Mouse (Mus musculus): ENCODE measurements around the gene Cebpzos. TPM values are rescaled to one million over a fixed set of nuclear protein-coding genes. Genes with fewer than 3 reads are reported as not detected.

Cebpzos gene
- polyA plus RNA-seq, 1 experiment from 2014 or later, result 84.9 TPM

DNA sequence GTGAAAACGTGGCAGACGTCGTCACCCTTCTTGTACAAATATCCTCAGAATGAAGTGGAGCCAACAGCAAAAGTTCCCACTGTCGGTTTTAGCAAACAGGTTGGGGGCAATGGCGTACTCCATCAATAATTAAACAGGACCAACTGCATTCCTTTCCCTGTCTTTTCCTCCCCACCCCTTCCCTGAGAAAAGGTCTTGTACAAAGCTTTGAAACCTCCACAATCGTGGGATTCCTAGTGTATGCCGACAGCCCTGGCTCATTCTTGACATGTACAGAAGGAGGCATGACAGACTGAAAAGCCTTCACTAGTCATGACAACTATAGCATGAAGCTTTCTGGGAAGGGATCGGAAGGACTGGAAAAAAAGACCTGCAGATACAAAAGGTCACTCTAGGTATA is 36.9 kb downstream of the Cebpzos start:
- H3K4me3 ChIP-seq, result no peak overlapping the region
- H3K36me3 ChIP-seq, result peaks cover 86% of the 10 kb centered on the region
- DNase-seq (ENCODE audit: low spot score), result no peak
- no peak overlapping the region for H3K27ac ChIP-seq
- 86% methylated on average over 8 of the region's 8 CpGs for WGBS
- H3K27me3 ChIP-seq (ENCODE audit: insufficient read depth, poor library complexity, severe bottlenecking), result no peaks in the 10 kb centered on the region
- no peaks in the 10 kb centered on the region for H3K4me1 ChIP-seq
- H3K9me3 ChIP-seq, result no peaks in the 10 kb centered on the region

DNA sequence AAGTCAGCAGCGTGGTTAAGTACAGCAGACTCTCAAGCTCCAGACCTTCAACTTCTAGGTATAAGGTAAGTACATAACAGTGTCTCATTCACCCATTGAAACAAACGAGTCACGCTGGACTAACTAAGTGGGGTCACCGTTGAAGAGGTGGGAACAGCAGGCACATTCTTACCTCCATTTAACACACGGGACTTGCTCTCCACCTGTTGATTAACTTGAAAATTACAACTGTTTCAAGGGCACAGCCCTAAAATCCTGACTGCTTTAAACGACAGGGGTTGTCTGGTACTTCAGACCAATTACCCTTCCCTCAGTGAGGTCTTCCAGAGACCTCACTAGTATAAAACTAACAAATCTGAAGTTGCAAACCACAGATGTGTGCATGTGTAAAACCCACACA is 43.2 kb downstream of the Cebpzos start:
- peaks cover 79% of the 10 kb centered on the region for H3K36me3 ChIP-seq
- H3K9me3 ChIP-seq, result no peaks in the 10 kb centered on the region
- H3K27me3 ChIP-seq (ENCODE audit: insufficient read depth, poor library complexity, severe bottlenecking), result no peaks in the 10 kb centered on the region
- WGBS, result 83% methylated on average over 6 of the region's 6 CpGs
- DNase-seq (ENCODE audit: low spot score), result no peak
- H3K4me3 ChIP-seq, result no peak overlapping the region
- H3K27ac ChIP-seq, result no peak overlapping the region
- H3K4me1 ChIP-seq, result no peaks in the 10 kb centered on the region

DNA sequence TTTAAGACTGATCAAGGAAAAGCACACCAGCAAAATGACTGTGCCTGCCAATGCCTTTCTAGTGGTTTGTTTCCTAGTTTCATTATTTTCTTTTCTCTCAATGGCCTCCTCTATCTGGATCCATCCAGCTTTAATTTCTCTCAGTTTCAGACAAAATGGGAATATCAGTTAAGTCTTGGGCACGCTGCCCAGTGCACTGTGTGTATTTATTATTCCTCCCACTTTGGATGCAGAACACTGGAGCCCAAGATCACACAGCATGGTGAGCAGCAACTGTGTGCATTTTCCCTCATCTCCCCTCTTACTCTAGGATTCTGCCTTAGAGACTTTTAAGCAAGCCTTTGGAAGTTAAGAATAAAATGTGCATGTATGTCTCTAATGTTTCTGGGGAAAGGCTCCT is 48.1 kb downstream of the Cebpzos start:
- 100% methylated on average over 1 of the region's 1 CpGs for WGBS
- H3K4me3 ChIP-seq, result no peak overlapping the region

DNA sequence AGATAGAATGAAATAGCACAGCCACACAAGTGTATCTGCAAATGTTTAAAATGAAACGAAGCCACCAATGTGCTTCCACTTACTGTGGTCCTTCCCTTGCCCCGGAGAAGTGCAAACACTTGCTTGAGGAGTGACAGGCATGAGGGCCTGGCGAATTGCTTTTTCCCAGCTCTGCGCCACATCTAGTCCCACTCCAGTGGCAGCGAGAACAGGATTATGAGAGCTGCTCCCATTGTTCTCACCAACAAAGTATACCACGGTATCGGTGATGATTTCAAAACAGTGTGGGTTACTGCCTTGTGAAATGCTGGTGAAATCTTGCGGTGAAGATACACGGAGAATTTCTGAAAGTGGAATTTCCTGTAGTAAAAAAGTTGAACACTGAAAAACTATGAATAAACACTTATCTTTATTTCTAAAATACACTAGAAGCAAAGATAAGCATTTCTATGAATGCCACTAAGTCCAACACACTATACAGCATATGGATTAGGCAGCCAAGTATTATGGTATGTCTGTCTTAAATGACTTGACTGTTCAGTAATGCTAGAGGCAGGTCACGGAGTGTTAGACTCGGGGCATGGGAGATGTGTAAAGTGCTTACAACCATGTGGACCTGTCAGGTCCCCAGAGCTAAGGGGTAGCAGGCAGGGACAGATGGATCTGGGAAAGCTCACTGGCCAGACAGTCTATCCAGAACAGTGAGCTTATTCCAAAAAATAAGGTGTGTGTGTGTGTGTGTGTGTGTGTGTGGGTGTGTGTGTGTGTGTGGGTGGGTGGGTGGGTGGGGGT is 50.0 kb downstream of the Cebpzos start:
- DNase-seq (ENCODE audit: low spot score), result no peak
- Histone ChIP-seq H3K36me3 (peaks cover 62% of the 10 kb centered on the region), H3K27me3 (ENCODE audit: insufficient read depth, poor library complexity, severe bottlenecking) (no peaks in the 10 kb centered on the region), H3K4me1 (no peaks in the 10 kb centered on the region), H3K27ac (no peak overlapping the region), H3K4me3 (no peak overlapping the region), H3K9me3 (no peaks in the 10 kb centered on the region)
- 89% methylated on average over 11 of the region's 11 CpGs for WGBS

More for the DNA sequence above, 48.1 kb downstream of the Cebpzos start:
- no peaks in the 10 kb centered on the region for H3K9me3 ChIP-seq
- no peaks in the 10 kb centered on the region for H3K27me3 ChIP-seq (ENCODE audit: insufficient read depth, poor library complexity, severe bottlenecking)
- H3K36me3 ChIP-seq, result peaks cover 68% of the 10 kb centered on the region
- no peaks in the 10 kb centered on the region for H3K4me1 ChIP-seq
- no peak overlapping the region for H3K27ac ChIP-seq
- no peak for DNase-seq (ENCODE audit: low spot score)

DNA sequence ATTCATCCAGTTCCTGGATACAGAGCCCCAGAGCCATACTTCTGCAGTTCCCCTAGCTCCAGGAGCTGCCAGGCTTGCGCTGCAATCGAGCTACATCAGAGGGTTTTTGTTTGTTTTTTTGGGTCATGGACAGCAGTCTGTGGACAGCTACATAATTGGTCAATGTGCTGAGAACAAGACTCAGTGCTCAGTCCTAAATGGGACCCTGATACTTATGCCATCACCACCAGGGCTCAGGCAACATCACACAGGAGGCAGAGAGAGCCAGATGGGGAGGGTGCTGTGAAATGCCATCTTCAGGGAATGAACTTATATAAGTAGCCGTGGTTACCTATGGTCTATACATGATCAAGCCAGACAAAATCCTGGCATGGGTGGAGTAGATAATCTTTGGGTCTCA is 52.2 kb downstream of the Cebpzos start:
- Histone ChIP-seq H3K36me3 (peaks cover 61% of the 10 kb centered on the region), H3K27ac (no peak overlapping the region), H3K9me3 (no peaks in the 10 kb centered on the region), H3K4me3 (no peak overlapping the region), H3K27me3 (ENCODE audit: insufficient read depth, poor library complexity, severe bottlenecking) (no peaks in the 10 kb centered on the region), H3K4me1 (no peaks in the 10 kb centered on the region)
- no peak for DNase-seq (ENCODE audit: low spot score)
- WGBS, result 86% methylated on average over 3 of the region's 3 CpGs

Other genes starting within 250 kb of the Cebpzos start
- gene Strn, start 179.3 kb upstream of the Cebpzos start, polyA plus RNA-seq (2016; fragmentation: Nextera tagmentation; extraction: Ambion mirVana), result 8.5 and 12.6 TPM in 2 replicates
- gene Heatr5b, start 81.1 kb upstream of the Cebpzos start, polyA plus RNA-seq (2016; fragmentation: Nextera tagmentation; extraction: Ambion mirVana), result 16.2 and 20.1 TPM in 2 replicates
- gene Gpatch11, start 80.9 kb upstream of the Cebpzos start, polyA plus RNA-seq (2016; fragmentation: Nextera tagmentation; extraction: Ambion mirVana), result 32.8 and 33.3 TPM in 2 replicates
- 7.3 and 9.7 TPM in 2 replicates for gene Eif2ak2, start 33.9 kb upstream of the Cebpzos start, polyA plus RNA-seq (2016; fragmentation: Nextera tagmentation; extraction: Ambion mirVana)
- 0.06 and 0.10 TPM in 2 replicates for gene Sult6b1, start 9.5 kb upstream of the Cebpzos start, polyA plus RNA-seq (2016; fragmentation: Nextera tagmentation; extraction: Ambion mirVana)
- gene Cebpz, start 20.6 kb downstream of the Cebpzos start, polyA plus RNA-seq (2016; fragmentation: Nextera tagmentation; extraction: Ambion mirVana), result 34.5 and 42.4 TPM in 2 replicates
- gene Ndufaf7, start 20.6 kb downstream of the Cebpzos start, polyA plus RNA-seq (2016; fragmentation: Nextera tagmentation; extraction: Ambion mirVana), result 62.8 and 71.3 TPM in 2 replicates
- 32.3 and 32.8 TPM in 2 replicates for gene Prkd3, start 104.3 kb downstream of the Cebpzos start, polyA plus RNA-seq (2016; fragmentation: Nextera tagmentation; extraction: Ambion mirVana)
- 13.3 and 25.5 TPM in 2 replicates for gene Qpct, start 135.4 kb downstream of the Cebpzos start, polyA plus RNA-seq (2016; fragmentation: Nextera tagmentation; extraction: Ambion mirVana)

All from heart, embryonic 10.5 days (tissue).